Mouse (Mus musculus) A20 (cell line): ENCODE results near the gene Gm45808.

ENCODE experiments used
- DNase-seq: peaks from one replicate; pipeline ENCODE4 v3.0.0-alpha.2; 2011; ENCODE audit warnings: low read depth, low spot score

Gene Gm45808

DNA sequence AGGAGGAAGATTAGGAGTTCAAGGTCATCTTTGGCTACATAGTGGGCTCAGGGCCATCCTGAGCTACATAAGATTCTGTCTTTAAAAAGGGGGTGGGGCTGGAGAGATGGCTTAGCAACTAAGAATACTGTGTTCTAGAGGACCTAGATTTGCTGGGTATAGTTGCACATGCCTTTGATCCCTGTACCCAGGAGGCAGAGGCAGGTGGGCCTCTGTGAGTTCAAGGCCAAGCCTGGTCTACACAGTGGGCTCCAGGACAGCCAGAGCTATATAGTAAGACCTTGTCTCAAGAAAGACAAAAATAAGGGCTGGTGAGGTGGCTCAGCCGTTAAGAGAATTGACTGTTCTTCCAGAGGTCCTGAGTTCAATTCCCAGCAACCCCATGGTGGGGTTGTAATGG, 36.6 kb downstream of the Gm45808 start:
- no peak for DNase-seq

DNA sequence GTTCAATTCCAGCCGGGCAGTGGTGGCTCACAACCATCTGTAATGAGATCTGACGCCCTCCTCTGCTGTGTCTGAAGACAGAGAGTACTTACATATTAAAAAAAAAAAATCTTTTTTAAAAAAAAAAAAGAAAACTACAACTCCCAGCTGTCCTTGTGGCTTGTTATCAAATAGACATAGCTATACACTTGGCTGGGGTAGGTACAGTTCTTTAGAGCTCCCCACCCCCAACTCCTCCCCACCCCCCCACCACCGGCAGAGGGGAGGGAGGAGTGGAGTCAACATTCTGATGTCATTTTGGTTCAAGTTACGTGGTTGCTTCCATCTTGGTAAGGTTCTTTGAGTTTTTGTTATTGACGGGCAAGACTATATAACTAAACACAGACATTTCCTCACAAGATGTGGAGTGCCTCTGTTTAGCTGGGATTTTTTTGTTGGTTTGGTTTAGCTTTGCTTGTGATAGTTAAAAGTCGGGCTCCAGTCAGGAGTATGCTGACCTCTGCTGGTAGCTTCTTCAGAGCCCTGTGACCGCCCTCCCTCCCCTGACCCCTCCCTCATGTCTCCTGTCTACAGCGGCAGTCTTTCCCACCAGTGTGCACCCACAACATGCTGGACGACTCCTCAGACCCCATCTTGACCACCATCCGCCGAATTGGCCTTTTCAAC, 39.2 kb downstream of the Gm45808 start:
- DNase-seq: peak; percentile 80

DNA sequence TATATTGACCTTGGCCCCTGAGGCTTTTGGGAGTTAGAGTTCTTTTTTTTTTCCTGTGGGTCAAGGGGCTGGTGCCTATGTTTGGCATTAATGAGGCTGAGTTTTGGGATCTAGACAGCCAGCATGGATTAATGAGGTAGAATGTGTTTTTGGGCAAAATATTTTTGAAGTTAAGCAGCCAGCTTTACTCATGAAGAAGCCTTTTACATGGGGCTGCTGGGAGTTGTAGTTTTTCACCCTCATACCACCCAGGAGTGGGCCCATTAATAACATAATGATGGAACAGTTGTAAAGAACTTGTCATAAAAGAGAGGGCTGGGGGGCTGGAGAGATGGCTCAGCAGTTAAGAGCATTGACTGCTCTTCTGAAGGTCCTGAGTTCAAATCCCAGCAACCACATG, 40.0 kb downstream of the Gm45808 start:
- DNase-seq: peak; percentile 32

DNA sequence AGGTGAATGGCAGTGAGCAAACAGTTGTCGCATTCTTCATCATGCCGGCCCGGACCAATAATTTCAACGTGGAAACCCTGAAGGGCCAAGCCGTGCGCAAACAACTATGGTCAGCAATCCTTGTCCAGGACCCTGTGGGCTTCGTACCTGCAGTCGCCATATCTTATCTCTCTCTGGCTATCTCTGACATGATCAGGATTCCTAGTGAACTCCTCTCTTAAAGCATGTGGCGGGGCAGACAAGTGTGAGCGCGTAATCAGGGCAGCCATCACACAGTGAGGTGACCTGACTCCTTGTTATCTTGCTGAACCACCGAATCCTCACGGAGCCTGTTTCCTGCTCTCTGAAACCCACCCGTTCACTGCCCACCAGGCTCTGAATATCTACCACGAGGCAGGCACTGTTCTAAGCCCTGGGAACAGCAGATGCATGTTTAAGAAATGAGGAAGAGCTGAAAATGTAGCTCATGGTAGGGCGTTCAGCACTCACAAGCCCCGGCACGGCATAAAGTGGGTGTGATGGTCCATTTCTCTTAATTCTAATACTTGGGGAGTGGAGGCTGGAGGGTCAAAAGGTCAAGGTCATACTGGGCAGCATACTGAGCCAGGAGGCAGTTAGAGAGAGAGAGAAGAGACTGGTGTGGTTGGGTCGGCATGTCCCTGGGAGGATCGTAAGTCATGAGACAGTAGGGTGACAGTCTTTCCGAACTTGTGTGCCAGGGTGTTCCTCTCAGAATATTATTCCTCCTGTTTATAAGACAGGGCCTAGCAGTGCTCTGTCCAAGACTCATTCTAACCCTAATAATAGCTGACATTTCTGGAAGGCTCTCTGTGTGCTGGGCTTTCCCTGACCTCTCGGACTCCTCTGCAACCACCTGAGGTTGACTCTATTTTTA, 42.8 kb downstream of the Gm45808 start:
- no peak for DNase-seq

DNA sequence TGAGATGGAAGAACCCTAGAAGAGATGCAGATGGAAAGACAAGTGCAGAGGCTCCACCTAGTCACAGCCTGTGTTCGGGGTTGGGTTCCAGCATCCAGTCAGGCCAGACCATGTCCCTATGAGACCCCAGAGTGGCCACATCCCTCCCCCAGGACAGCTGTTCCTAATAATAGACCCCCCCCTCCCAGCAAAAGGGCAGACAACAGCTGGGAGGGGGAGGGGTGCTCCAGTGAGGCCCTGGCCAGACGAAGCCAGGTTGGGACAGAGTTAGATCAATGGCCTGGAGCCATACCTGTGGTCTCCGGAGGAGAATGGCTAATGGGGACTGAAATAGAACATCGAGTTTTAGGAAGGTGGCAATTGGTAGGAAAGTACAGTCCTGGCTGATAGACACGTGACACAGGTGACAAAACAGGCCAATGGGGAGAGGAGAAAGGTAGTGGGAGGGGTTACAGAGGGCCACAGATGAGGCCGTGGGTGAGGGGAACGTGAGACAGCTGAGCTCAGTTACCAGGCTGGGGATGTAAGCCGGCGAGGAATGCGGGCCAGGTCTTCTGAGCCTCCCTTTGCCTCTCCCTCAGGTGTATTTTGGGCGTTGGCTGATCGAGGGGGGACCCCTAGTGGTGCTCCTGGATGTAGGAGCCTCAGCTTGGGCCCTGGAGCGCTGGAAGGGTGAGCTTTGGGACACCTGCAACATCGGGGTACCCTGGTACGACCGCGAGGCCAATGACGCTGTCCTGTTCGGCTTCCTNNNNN, 48.9 kb downstream of the Gm45808 start, which contains the start of gene Ruvbl2:
Ruvbl2 (minus strand) TSS at position 576 of the 756 bp plus-strand sequence.
- peak; percentile 74 for DNase-seq

DNA sequence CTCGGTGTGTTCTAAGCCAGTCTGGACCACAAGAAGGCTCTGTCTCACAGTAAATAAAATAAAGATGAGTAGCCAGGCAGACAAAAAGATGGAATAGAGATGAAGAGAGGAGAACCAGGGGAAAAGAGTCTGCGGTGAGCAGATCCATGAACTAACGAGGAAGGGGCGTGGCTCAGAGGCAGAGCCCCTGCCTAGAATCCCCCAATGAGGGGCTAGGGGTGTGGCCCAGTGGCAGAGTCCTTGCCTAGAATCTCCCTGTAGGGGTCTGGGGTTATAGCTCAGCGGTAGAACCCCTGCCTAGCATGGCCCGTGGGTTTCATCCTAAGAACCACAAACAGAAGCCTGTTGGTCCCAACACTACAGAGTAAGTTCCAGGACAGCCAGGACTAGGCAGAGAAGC, 49.6 kb downstream of the Gm45808 start:
- DNase-seq: peak; percentile 29

DNA sequence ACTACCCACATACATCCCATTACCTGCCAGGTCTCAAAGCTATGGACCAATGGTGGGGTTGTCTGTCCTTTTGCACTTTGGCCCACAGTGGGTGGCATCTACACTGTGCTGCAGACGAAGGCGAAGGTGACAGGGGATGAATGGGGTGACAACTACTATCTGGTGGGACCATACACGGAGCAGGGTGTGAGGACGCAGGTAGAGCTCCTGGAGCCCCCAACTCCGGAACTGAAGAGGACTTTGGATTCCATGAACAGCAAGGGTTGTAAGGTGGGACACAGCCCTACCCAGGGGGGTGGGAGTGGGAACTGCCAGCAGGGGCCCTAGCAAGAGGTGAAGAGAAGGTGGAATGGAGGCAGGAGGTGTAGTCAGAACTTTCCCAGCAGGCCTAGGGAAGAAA, 50.2 kb downstream of the Gm45808 start:
- no peak for DNase-seq

DNA sequence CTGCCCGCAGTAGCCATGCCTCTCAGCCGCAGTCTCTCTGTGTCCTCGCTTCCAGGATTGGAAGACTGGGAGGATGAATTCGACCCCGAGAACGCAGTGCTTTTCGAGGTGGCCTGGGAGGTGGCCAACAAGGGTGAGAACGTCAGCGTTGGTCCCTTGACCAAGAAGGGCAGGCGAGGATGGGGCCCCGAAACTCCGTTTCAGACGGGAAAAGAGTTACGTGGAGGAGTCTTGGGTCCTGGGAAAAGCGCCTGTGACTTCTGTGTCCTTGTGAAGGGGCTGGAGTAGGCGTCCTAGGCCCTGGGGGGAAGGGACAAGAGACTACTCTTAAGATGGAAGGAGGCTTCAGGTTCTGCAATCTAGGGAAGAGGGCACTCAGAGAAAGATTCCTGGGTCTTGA, 51.6 kb downstream of the Gm45808 start:
- no peak for DNase-seq

DNA sequence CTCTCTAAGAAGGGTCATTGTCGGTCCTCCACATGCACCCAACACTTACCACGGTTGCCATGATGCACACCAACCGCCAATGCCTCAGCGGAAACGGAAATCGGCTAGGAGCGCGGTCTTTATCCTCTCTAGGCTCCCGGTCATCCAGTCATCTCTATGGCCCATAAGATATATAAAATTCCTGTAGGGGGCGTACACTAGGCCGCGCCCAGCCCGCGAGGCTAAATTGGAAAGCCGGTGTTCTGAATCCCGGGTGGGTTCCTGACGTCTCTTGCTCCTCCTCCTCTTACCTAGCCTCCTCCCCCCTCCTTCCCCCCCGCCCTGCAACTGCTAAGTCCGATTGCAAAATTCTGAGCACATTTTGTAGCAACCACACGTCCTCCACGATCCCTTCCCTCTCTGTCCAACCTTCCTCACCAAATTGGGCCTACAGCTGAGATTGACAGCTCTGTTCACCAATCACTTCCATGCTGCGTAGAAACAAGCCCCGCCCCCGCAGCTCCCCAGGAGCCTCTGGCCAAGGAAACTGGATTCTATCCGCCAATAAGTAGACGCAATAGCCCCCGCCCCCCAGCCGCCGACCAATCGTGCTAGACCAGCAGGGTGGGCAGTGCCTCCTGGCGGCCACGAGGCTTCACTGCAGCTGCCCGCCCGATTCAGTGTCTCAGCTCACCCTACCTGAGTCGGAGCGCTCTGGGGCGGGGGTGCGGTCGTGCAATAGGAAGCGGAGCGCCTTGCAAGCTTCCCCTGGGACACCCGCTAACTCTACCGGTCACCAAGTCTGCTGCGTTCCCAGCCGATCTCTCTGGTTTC, 52.2 kb downstream of the Gm45808 start, which contains the start of gene Gys1:
Gys1 (plus strand) TSS at position 642 of the 813 bp plus-strand sequence.
- DNase-seq: peak; percentile 100

DNA sequence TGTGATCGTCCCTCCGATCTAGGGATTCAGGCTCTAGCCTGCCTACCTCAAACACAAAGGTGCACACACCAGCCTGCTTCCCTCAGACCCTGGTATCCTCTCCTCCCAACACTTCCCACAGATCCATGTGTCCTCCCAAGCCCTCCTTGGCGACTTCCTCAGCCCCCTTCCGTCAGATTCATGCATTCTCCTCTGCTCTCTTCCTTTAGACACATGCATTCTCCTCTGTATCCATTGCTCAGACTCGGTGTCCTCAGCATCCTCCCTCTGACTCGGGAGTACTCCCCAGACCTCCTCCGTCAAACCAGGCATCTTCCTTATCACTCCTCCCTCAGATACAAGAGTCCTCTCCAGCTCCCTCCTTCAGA, 52.8 kb downstream of the Gm45808 start:
- no peak for DNase-seq

DNA sequence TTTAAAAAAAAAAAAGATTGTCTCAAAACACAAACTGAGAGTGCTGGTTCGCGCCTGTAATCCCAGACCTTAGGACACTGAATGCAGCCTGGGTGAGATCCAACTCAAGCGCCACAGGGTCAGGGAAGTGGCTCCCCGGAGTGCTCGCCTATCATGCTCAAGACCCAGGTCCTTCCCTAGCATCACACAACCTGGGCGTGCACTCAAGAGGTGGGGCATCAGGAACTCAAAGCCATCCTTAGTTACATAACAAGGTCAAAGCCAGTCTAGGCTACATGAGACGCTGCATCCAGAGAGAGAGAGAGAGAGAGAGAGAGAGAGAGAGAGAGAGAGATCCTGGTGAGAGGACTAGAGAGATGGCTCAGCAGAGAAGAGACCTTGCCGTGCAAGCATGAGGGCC, 60.1 kb downstream of the Gm45808 start:
- no peak for DNase-seq

DNA sequence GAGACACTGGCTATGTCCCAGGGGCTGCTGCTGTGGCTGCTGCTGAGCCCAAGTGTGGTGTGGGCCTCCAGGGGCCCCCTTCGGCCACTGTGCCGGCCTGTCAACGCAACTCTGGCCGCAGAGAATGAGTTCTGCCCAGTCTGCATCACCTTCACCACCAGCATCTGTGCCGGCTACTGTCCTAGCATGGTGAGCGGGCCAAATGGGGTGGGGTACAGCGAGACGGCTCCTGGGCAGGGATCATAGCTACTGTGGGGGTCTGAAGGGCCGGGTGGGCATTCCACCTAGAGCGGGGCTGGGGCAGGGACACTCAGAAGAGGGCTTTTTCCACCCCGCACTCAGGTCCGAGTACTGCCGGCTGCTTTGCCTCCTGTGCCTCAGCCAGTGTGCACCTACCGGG, 65.4 kb downstream of the Gm45808 start:
- no peak for DNase-seq

DNA sequence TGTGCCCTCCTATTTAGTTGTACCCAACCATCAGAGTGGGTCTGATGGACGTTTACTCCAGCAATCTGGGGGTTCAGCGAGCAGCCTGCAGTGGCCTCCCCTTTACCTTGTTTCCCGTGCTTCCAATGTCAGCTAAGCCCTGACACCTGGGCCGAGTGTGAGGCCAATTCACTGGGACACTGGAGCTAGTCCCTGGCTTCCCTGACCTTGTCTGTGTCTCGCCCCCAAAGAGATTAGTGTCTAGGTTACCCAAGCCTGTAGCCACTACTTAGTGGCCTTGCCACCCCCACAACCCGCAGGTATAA, 66.0 kb downstream of the Gm45808 start, which contains the start of gene Lhb:
Lhb (plus strand) TSS at position 206 of the 305 bp plus-strand sequence.
- no peak for DNase-seq

DNA sequence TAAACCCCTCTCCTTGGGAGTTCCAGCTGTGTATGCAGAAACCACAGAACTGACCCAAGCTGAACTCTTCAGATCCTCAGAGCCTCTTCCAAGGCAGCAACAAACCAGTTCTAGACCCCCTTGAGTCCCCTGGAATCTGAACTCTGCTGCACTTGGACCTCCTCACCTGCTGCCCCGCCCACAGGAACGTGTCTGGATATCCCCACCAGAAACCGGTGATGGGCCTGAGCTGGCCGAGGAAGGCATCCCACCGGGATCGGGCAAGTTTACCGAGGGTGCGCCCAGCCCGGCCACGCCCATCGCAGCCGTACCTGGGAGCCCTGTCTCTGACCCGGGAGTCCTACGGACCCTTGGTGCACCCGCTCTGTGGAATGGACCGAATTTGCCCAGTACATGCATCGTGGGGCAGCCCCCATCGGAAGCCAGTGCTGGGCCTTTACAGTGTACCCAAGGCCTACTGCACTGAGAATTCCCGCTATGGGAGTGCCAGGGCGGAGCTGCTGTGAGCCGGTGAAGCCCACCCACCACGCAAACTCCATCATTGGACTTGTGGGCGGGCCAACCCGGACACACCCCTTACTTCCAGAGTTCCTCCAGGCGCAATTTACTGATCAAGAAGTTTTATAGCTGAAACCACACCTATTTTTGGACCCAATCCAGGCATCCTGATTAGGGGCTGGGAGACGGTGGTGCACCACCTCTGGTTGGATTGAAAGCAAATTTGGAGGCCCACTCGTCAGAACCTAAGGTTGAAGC, 66.6 kb downstream of the Gm45808 start:
- DNase-seq: no peak

DNA sequence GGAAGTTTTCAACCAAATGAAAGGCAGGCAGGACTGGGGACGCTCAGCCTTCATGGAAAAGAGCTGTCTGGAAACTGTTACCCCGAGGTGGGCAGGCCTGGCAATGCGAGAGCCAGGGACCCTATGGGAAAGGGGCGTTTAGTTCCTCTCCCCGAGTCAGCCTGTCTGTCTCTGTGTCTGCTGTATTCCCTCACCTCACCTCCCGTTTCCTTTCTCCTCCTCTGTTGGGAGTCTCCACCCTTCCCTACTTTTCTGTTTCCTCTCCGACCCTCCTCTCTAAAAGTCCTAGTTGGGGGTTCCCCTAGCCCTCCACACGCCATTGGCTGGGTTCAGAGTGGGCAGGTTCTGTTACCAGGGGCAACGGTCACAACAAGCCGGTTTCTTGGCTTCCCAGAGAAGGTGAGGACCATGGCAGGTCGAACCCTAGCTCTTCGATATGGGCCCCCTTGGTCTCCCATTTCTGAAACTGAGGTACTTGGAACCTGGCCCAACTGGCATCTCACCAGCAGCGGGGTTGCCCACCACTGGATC, 68.6 kb downstream of the Gm45808 start:
- DNase-seq: no peak
